Mouse (Mus musculus) MEL (cell line): ENCODE measurements at regions not wholly inside any gene's neighbourhood (a gene's known extent, or its start where the extent isn't known, plus 50 kb on each side); places are given as distances from the start of the nearest gene placed in this dataset.
A peak's percentile ranks its signal among the peaks of the same experiment; 100 is the strongest.

Experiments
- DNase-seq: peaks from one replicate; pipeline ENCODE4 v3.0.0; 2011; ENCODE audit warnings: low read depth, low spot score
- H3K27ac ChIP-seq: 2 replicates; pipeline ENCODE4 v1.5.1; 2012; ENCODE audit warnings: low read depth, mild to moderate bottlenecking, control low read depth, low read length, moderate library complexity; ENCODE audit not compliant: control insufficient read depth
- H3K27me3 ChIP-seq, 2 experiments: fragments of 150-350 bp in 1 of 2; sonication (generic) in 1 of 2; 2 replicates each; pipeline ENCODE4 v1.6.1; 2012; ENCODE audit warnings: low read length in 2 of 2, mild to moderate bottlenecking in 2 of 2, improper control_type of control experiment in 1 of 2, moderate library complexity in 1 of 2; ENCODE audit not compliant: insufficient read depth in 2 of 2, control insufficient read depth in 1 of 2
- H3K36me3 ChIP-seq, 2 experiments: 2 replicates each; pipeline ENCODE4 v1.6.1; 2012 to 2014; ENCODE audit warnings: low read length in 2 of 2, improper control_type of control experiment in 1 of 2, inconsistent platforms in 1 of 2, mild to moderate bottlenecking in 1 of 2; ENCODE audit not compliant: insufficient read depth in 2 of 2, control insufficient read depth in 1 of 2
- H3K4me1 ChIP-seq, 2 experiments: fragments of 150-350 bp in 1 of 2; sonication (generic) in 1 of 2; 2 replicates each; pipeline ENCODE4 v1.6.1; 2012; ENCODE audit warnings: low read length in 2 of 2, improper control_type of control experiment in 1 of 2, mild to moderate bottlenecking in 1 of 2; ENCODE audit not compliant: insufficient read depth in 2 of 2, control insufficient read depth in 1 of 2
- H3K4me3 ChIP-seq, 2 experiments: fragments of 150-350 bp in 1 of 2; sonication (generic) in 1 of 2; 2 replicates each; pipeline ENCODE4 v1.5.1; 2012; ENCODE audit warnings: low read depth in 2 of 2, low read length in 2 of 2, mild to moderate bottlenecking in 2 of 2, moderate library complexity in 2 of 2, control low read depth in 1 of 2, improper control_type of control experiment in 1 of 2; ENCODE audit not compliant: control insufficient read depth in 1 of 2, insufficient read depth in 1 of 2
- H3K79me2 ChIP-seq: 2 replicates; pipeline ENCODE4 v1.6.1; 2012; ENCODE audit warnings: mild to moderate bottlenecking, low read length, moderate library complexity; ENCODE audit not compliant: control insufficient read depth, poor library complexity, insufficient read depth
- H3K9ac ChIP-seq: 2 replicates; pipeline ENCODE4 v1.6.1; 2012; ENCODE audit warnings: low read depth, mild to moderate bottlenecking, control low read depth, low read length, moderate library complexity; ENCODE audit not compliant: control insufficient read depth, poor library complexity, severe bottlenecking
- H3K9me3 ChIP-seq: fragments of 150-350 bp; sonication (generic); replicated peaks from 2 replicates; pipeline ENCODE4 v1.6.1; 2012; ENCODE audit warnings: mild to moderate bottlenecking, low read length, improper control_type of control experiment, moderate library complexity; ENCODE audit not compliant: insufficient read depth
- BHLHE40 ChIP-seq: IDR thresholded peaks from 2 replicates; pipeline ENCODE4 v1.6.1; 2012; ENCODE audit warnings: low read depth, mild to moderate bottlenecking, inconsistent platforms, low read length, improper control_type of control experiment, borderline replicate concordance
- CHD1 ChIP-seq: IDR thresholded peaks from 2 replicates; pipeline ENCODE4 v1.6.1; 2012; ENCODE audit warnings: low read depth, mild to moderate bottlenecking, inconsistent platforms, low read length, improper control_type of control experiment
- CHD2 ChIP-seq: IDR thresholded peaks from 2 replicates; pipeline ENCODE4 v1.6.1; 2011; ENCODE audit warnings: low read length, improper control_type of control experiment
- CTCF ChIP-seq, 3 experiments: IDR thresholded peaks in 2 of 3; conservative IDR thresholded peaks in 1 of 3; 2 replicates each; pipeline ENCODE4 v1.5.1; 2011 to 2012; ENCODE audit warnings: low read length in 3 of 3, low read depth in 2 of 3, mild to moderate bottlenecking in 2 of 3, improper control_type of control experiment in 1 of 3, inconsistent platforms in 1 of 3, mixed read lengths in 1 of 3, moderate library complexity in 1 of 3; ENCODE audit not compliant: control insufficient read depth in 1 of 3, insufficient read depth in 1 of 3, poor library complexity in 1 of 3, severe bottlenecking in 1 of 3
- E2F4 ChIP-seq: IDR thresholded peaks from 2 replicates; pipeline ENCODE4 v1.6.1; 2011; ENCODE audit warnings: low read depth, low read length, improper control_type of control experiment, borderline replicate concordance
- ELF1 ChIP-seq: IDR thresholded peaks from 2 replicates; pipeline ENCODE4 v1.6.1; 2014; ENCODE audit warnings: low read depth, mild to moderate bottlenecking, inconsistent platforms, low read length, improper control_type of control experiment, moderate library complexity
- ETS1 ChIP-seq: IDR thresholded peaks from 2 replicates; pipeline ENCODE4 v1.6.1; 2012; ENCODE audit warnings: low read depth, mild to moderate bottlenecking, inconsistent platforms, low read length, improper control_type of control experiment, moderate library complexity
- GABPA ChIP-seq: IDR thresholded peaks from 2 replicates; pipeline ENCODE4 v1.6.1; 2012; ENCODE audit warnings: low read depth, mild to moderate bottlenecking, inconsistent platforms, low read length, improper control_type of control experiment, moderate library complexity
- GATA1 ChIP-seq: IDR thresholded peaks from 2 replicates; pipeline ENCODE4 v1.6.1; 2011; ENCODE audit warnings: low read depth, low read length, improper control_type of control experiment
- MAFK ChIP-seq: IDR thresholded peaks from 2 replicates; pipeline ENCODE4 v1.6.1; 2011; ENCODE audit warnings: low read depth, mild to moderate bottlenecking, low read length, improper control_type of control experiment, borderline replicate concordance
- MAZ ChIP-seq: IDR thresholded peaks from 2 replicates; pipeline ENCODE4 v1.6.1; 2012; ENCODE audit warnings: low read depth, mild to moderate bottlenecking, inconsistent platforms, low read length, improper control_type of control experiment
- MEF2A ChIP-seq: IDR thresholded peaks from 2 replicates; pipeline ENCODE4 v1.6.1; 2014; ENCODE audit warnings: low read depth, mild to moderate bottlenecking, inconsistent platforms, low read length, improper control_type of control experiment; ENCODE audit not compliant: poor library complexity, insufficient replicate concordance, severe bottlenecking; ENCODE audit errors: extremely low read depth
- MYC ChIP-seq: IDR thresholded peaks from 2 replicates; pipeline ENCODE4 v1.6.1; 2011; ENCODE audit warnings: low read depth, mild to moderate bottlenecking, low read length, improper control_type of control experiment, moderate library complexity
- NELFE ChIP-seq: IDR thresholded peaks from 2 replicates; pipeline ENCODE4 v1.6.1; 2011; ENCODE audit warnings: low read depth, low read length, improper control_type of control experiment
- POLR2A ChIP-seq, 2 experiments: IDR thresholded peaks; 2 replicates each; pipeline ENCODE4 v1.6.1; 2011 to 2012; ENCODE audit warnings: low read length in 2 of 2, mild to moderate bottlenecking in 2 of 2, control low read depth in 1 of 2, improper control_type of control experiment in 1 of 2, low read depth in 1 of 2, moderate library complexity in 1 of 2; ENCODE audit not compliant: control insufficient read depth in 1 of 2, insufficient read depth in 1 of 2, poor library complexity in 1 of 2
- RAD21 ChIP-seq: IDR thresholded peaks from 2 replicates; pipeline ENCODE4 v1.6.1; 2011; ENCODE audit warnings: mild to moderate bottlenecking, low read depth, low read length, improper control_type of control experiment
- SMC3 ChIP-seq: IDR thresholded peaks from 2 replicates; pipeline ENCODE4 v1.6.1; 2011; ENCODE audit warnings: low read depth, low read length, improper control_type of control experiment
- TBP ChIP-seq: IDR thresholded peaks from 2 replicates; pipeline ENCODE4 v1.8.0; 2011; ENCODE audit warnings: low read depth, low read length, improper control_type of control experiment
- UBTF ChIP-seq: IDR thresholded peaks from 2 replicates; pipeline ENCODE4 v1.6.1; 2012; ENCODE audit warnings: low read depth, mild to moderate bottlenecking, inconsistent platforms, low read length, improper control_type of control experiment, moderate library complexity, borderline replicate concordance; ENCODE audit not compliant: insufficient read depth
- USF1 ChIP-seq: IDR thresholded peaks from 2 replicates; pipeline ENCODE4 v1.6.1; 2014; ENCODE audit warnings: low read depth, mild to moderate bottlenecking, inconsistent platforms, low read length, improper control_type of control experiment, moderate library complexity
- USF2 ChIP-seq, 2 experiments: IDR thresholded peaks; 2 replicates each; pipeline ENCODE4 v1.6.1; 2011 to 2012; ENCODE audit warnings: improper control_type of control experiment in 2 of 2, low read length in 2 of 2, borderline replicate concordance in 1 of 2, inconsistent platforms in 1 of 2, low read depth in 1 of 2, mild to moderate bottlenecking in 1 of 2; ENCODE audit not compliant: insufficient read depth in 1 of 2
- ZC3H11A ChIP-seq: IDR thresholded peaks from 2 replicates; pipeline ENCODE4 v1.6.1; 2012; ENCODE audit warnings: low read depth, mild to moderate bottlenecking, inconsistent platforms, low read length, improper control_type of control experiment
- ZMIZ1 ChIP-seq: IDR thresholded peaks from 2 replicates; pipeline ENCODE4 v1.6.1; 2012; ENCODE audit warnings: low read depth, mild to moderate bottlenecking, inconsistent platforms, low read length, improper control_type of control experiment, moderate library complexity

- no peak for TF ChIP-seq MAFK
- TF ChIP-seq CHD2, result no peak
- TF ChIP-seq BHLHE40, result no peak
- no peak for TF ChIP-seq GABPA
- TF ChIP-seq CHD1, result no peak
- TF ChIP-seq RAD21, result no peak
- TF ChIP-seq E2F4, result no peak
- no peak for TF ChIP-seq MYC
- no peak for TF ChIP-seq MEF2A
- TF ChIP-seq GATA1, result no peak
- no peak for TF ChIP-seq TBP
- no peak for TF ChIP-seq POLR2A (IDR thresholded peaks at IDR 0.05; ENCODE audit: control insufficient read depth in 1 of 2, insufficient read depth in 1 of 2, low read depth in 1 of 2, low read length in 2 of 2, poor library complexity in 1 of 2)
- TF ChIP-seq UBTF, result no peak
- no peak for TF ChIP-seq ZMIZ1
- no peak for TF ChIP-seq SMC3
- no peak for TF ChIP-seq USF1
- TF ChIP-seq ZC3H11A, result no peak
- no peak for TF ChIP-seq ETS1
- TF ChIP-seq MAZ, result no peak
- no peak for TF ChIP-seq NELFE
- TF ChIP-seq, all 39 proteins: peak for 0
Observed at GRCm38 (mm10) chr1:124730364-124730763, 685.0 kb upstream of the Dpp10 start.

GRCm38 (mm10) chr1:124718065-124718464 is 672.7 kb upstream of the Dpp10 start:
- no peak for TF ChIP-seq ELF1
- TF ChIP-seq CTCF (IDR thresholded peaks at IDR 0.05 in 2 of 3, conservative IDR thresholded peaks at IDR 0.05 in 1 of 3; ENCODE audit: control insufficient read depth in 1 of 3, insufficient read depth in 1 of 3, low read depth in 2 of 3, low read length in 3 of 3, poor library complexity in 1 of 3, severe bottlenecking in 1 of 3), result peak; percentile 28 to 58 (median 32); a peak in 4 of 6 replicates
- no peak for TF ChIP-seq TBP
- no peak for TF ChIP-seq USF2 (IDR thresholded peaks at IDR 0.05; ENCODE audit: borderline replicate concordance in 1 of 2, insufficient read depth in 1 of 2, low read depth in 1 of 2, low read length in 2 of 2)
- TF ChIP-seq RAD21, result peak; percentile 26
- no peak for TF ChIP-seq GABPA
- no peaks in the 10 kb centered on the region for H3K4me1 ChIP-seq
- no peaks in the 10 kb centered on the region for H3K27me3 ChIP-seq
- no peaks in the 10 kb centered on the region for H3K9me3 ChIP-seq
- no peaks in the 10 kb centered on the region for H3K79me2 ChIP-seq
- no peak overlapping the region for H3K9ac ChIP-seq
- H3K27ac ChIP-seq, result no peak overlapping the region
- DNase-seq, result peak; percentile 14
- no peaks in the 10 kb centered on the region for H3K36me3 ChIP-seq
- no peak overlapping the region for H3K4me3 ChIP-seq

More at GRCm38 (mm10) chr1:124730364-124730763, 685.0 kb upstream of the Dpp10 start:
- no peaks in the 10 kb centered on the region for H3K36me3 ChIP-seq
- no peaks in the 10 kb centered on the region for H3K79me2 ChIP-seq
- no peak overlapping the region for H3K27ac ChIP-seq
- H3K4me1 ChIP-seq, result no peaks in the 10 kb centered on the region
- no peak overlapping the region for H3K4me3 ChIP-seq
- DNase-seq, result no peak
- H3K9ac ChIP-seq, result no peak overlapping the region
- no peaks in the 10 kb centered on the region for H3K27me3 ChIP-seq
- no peaks in the 10 kb centered on the region for H3K9me3 ChIP-seq
